Mouse (Mus musculus): ENCODE data around the gene Zfp715.

Zfp715 gene

DNA sequence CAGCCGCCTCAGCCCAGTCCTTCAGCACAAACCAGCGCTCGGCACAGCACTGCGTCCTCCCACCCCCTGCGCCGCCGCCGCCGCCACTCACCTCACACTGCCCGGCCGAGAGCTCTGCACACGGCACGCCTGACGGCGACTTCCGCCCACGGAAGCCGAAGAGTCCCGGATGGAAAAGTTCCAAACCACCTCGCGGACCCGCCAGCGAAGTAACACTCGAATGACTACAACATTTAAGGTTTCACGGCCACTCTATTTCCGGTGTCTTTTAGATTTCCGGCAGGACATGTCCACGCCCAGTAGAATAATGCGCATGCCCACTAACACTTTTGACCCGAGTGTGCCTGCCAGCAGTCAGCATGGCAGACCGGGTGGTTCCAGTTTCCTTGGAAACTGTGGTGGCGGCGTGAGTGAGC is at the start of gene Zfp715:
TSS of gene Zfp715 (minus strand) at position 282 of the 416 bp plus-strand sequence.
- DNase-seq (ENCODE audit: low read depth, low spot score): peak; percentile 99

DNA sequence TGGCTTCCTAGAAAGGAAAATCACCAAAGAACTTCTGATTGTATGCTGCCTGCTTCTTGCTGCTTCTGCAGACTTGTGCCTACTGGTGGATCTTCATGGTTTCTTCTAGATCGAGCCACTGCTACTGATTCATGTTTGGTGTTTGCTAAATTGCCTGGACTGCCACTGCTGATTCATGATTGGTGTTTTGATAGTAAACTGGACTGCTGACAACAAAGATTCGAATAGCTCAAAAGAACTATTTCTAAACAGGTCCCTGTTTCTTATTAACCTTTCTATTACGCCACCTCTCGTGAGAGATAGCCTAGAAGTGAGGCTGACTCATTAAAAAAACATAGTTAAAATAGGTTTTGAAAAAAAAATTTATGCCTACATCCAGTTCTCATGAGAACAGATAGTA is 48.9 kb upstream of the Zfp715 start:
- DNase-seq (ENCODE audit: low read depth, low spot score): no peak

DNA sequence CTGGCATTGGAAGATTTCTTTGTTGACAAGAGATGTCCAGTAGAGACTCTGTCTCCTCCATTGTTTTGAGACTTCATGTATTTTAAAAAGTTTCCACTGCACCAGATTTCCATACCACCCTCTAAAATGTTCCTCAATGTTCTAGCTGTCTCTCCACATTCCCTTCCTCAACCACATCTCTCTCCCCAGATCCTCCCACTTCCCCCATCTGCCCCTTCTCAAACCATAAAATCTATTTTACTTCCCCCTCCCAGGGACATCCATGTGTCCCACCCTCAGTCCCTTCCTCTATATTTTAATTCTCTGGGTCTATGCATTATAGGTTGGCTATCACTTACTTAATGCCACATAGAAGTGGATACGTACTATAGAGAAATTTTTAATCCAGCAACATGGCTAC is 48.3 kb upstream of the Zfp715 start:
- DNase-seq (ENCODE audit: low read depth, low spot score): no peak

DNA sequence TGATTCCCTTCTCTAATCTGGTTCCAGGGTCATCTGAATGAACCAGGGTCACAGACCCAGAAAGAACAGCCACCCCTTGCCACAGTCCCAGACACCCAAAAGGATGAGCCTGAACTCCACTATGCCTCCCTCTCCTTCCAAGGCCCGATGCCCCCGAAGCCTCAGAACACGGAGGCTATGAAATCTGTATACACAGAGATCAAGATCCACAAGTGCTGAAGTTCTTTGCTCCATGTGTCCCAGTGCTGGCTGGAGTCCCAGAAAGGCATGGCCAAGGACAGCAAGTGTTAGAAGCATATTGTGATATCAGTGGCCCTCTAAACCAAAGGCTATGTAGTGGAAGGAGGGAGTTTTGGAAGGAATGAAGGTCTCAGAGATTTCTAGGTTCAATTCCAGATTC is 45.5 kb upstream of the Zfp715 start:
- no peak for DNase-seq (ENCODE audit: low read depth, low spot score)

DNA sequence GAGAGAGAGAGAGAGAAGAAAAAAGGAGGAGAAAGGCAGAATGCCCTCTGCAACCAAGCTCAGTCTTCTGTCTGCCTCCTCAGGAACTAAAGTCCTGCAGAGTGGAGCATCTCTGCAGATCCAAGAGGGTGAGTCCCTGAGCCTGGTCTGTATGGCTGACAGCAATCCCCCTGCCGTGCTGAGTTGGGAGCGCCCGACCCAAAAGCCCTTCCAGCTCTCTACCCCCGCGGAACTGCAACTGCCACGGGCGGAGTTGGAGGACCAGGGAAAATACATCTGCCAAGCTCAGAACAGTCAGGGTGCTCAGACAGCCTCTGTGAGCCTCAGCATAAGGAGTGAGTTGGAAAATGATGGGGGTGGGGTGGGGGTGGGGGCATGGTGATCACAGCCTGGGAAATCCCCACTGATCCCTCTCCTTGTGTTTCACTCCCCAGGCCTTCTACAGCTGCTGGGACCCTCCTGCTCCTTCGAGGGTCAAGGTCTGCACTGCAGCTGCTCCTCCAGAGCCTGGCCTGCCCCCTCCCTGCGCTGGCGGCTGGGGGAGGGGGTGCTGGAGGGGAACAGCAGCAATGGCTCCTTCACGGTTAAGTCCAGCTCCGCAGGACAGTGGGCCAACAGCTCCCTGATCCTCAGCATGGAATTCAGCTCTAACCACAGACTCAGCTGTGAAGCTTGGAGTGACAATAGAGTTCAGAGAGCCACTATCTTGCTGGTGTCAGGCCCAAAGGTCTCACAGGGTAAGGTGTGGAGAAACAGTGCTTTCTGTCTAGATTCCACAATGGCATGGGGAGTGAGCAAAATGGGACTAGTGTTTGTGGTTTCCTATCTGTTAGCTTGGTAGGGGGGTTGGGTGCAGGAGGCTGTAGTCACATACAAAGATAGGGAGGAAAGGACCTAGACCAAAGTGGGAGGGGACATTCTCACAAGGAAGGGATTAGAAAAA is 42.1 kb upstream of the Zfp715 start:
- DNase-seq (ENCODE audit: low read depth, low spot score): peak; percentile 25

DNA sequence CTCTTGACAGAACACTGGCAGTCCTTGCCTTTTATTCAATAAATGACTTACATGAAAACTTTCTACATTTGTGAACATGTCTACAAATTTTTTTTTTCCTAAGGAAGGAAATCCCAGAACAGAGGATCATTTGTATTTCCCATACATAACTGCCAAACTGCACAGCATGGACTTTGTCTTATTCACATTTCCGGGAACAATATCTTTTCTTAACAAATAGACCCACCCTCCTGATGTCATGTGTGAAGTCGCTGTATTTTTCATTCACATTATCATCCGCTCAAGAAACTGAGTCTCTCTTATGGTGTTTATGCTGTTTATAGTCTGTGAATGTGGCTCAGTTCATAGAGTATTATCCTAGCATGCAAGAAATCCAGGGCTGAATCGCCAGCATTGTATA is 40.7 kb upstream of the Zfp715 start:
- DNase-seq (ENCODE audit: low read depth, low spot score): no peak

DNA sequence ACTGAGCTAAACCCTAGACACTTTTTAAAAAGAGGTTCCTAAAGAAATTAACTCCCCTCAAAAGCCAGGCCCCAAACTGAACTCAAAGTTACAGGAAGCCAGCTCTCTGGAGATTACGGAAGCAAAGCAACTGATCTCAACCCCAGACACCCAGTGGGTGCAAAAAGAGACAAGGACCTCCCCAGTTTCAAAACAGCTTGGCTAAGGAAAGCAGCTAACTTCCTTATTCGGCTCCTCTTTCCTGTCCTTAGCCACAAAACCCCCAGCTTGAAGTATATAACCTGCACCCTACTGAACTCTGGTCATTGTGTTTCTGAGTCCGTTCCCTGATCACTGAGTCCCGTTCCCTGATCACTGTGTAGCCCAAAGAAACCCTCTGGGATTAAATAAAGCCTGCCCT is 40.0 kb upstream of the Zfp715 start:
- no peak for DNase-seq (ENCODE audit: low read depth, low spot score)

DNA sequence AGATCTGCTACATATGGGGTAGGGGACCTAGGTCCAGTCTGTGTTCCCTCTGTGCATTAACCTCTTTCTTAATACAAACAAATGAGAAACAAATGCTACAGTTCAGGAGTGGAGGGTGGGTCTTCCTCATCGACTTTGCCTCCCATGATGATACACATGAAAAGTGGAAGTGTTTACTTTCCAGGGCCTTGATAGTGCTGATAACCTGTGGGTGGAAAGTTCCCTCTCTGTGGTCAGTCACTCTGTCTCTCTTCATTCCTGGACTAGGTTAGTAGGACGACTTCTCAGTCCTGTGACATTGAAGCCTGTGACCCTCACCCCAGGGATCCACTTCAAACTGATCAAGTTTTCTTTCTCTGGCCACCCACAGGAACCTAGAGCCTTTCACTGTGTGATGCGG is 38.1 kb upstream of the Zfp715 start, which contains the start of gene Siglecf:
TSS of gene Siglecf (plus strand) at position 188 of the 400 bp plus-strand sequence.
- DNase-seq (ENCODE audit: low read depth, low spot score): no peak

DNA sequence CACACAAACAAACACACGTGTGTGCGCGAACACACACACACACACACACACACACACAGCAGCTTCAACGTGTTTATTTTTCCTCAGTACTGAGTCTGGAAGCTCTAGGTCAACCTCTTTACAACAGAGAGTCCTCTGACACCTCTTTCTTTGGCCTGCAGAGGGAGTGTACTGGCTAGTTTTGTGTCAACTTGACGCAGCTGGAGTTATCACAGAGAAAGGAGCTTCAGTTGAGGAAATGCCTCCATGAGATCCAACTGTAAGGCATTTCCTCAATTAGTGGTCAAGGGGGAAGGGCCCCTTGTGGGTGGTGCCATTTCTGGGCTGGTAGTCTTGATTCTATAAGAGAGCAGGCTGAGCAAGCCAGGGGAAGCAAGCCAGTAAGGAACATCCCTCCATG is 36.5 kb upstream of the Zfp715 start:
- DNase-seq (ENCODE audit: low read depth, low spot score): peak; percentile 31

DNA sequence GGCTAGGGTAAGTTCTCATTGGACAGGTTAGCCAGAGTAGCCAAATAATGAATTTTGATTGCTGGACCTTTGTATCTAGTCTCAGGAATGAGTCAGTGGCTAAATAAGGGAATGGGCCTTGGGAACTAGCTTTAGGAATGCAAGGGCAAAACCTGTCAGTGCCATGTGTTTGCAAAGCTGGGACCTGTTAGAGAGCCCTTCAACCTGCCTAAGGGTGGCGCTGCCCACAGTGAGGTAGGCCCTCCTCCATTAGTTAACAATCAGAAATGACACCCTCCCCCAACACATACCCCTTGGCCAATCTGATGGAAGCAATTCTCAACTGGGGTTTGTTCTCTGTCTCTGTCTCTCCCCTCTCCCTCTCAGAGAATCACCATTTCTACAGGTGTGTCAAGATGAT is 33.5 kb upstream of the Zfp715 start:
- peak; percentile 49 for DNase-seq (ENCODE audit: low read depth, low spot score)

DNA sequence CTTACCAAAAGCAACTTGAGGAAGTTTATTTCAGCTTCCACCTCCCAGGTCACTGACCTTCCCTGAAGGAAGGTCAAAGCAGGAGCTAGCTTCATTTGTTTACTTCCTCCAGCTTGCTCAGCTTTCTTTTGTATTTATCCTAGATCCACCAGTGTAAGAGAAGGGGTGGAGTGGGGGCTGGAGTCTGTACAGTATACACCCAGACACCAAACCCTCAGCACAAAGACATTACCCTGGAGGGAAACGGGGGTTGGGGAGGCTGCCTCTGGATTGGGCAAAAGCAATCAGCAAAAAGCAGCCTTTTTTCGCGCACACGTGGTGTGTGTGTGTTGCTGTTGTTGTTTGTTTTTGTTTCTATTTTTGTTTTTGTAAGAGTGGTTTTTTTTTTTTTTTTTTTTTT is 33.1 kb upstream of the Zfp715 start:
- peak; percentile 87 for DNase-seq (ENCODE audit: low read depth, low spot score)

DNA sequence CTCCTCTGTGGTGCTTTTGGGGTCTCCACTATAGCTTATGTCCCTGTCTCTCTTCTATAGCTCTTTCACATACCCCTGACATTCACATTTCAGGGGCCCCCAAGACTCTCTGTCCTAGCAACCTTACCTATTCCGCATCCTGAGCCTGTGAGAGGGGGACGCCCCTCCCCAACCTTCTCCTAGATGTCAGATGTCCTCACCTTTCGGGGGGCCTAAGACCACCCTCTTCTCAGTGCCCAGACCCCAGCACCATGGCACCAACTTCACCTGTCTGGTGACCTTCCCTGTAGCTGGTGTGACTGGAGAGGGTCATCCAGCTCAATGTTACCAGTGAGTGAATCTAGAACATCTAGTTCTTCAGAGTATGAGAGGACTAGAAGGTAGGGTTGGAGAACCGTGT is 31.4 kb upstream of the Zfp715 start:
- no peak for DNase-seq (ENCODE audit: low read depth, low spot score)

DNA sequence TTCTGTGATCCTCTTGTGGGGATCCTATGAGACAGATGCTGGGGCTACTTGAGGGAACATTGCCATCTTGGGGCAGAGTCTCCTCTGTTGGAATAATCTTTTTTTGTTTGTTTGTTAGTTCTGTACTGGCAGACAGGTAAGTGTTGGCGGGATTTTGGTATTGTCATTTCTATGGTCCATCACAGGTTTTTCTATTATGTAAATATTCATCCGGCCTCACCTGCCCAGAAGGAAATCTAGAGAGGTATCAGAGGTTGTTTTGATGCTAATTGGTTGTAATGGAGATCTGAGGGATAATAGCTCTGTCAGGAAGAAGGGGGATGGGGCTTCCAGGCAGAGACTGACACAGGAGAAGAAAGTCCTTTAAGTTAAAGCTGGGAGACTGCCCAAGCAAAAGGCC is 30.9 kb upstream of the Zfp715 start:
- DNase-seq (ENCODE audit: low read depth, low spot score): peak; percentile 46

DNA sequence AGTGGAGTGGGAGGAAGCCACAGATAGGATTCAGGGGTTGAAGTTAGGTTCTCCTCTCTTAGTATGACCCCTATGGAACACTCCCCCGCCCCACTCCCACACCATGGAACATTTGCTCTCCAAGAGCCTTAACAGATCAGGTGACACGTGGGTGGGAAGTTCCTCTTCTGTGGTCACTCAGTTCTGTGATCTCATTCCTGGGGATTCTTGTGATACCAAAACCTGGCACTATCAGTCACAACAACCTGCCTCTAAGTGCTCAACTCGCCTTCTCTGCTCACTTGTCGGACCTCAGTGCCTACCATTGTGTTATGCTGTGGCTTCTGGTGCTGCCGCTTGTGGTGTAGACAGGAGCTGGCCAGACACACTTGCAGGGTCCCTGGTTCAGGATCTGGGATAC is 30.1 kb upstream of the Zfp715 start:
- DNase-seq (ENCODE audit: low read depth, low spot score): no peak

DNA sequence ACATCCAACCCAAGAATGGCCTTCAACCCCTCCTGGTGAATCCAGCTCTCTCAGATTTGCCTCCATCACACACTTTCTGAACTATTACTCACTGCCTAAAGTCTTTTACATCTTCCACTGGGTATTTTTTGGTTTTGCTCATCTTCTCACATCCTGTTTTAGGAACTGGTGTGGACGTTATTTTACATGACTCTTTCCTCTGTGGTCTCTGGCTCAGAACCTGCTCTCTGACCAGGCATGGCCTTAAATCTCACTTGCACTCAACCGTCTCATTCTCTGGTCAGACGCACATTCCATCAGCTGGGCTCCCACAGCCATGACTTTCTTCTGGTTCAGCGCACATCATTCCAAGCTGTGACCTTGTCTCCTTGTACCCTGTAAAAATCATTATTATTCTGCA is 27.7 kb upstream of the Zfp715 start:
- DNase-seq (ENCODE audit: low read depth, low spot score): no peak

DNA sequence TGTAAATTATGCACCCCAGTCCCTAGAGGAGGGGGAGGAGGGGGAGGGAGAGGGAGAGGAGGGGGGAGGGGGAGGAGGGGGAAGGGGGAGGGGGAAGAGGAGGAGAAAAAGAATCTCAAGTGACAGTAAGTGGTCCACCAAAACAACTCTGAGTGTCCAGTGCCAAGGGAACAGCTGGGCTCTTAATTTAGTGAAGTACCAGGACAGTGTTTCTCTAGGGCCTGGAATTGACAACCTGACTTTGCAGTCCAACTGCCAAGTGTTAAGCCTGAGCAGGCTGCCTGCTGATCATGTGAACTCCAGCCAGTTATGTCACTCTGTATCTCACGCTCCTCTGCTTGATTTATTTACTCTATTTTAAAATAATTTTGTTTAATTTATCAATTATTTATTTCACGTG is 20.8 kb upstream of the Zfp715 start:
- DNase-seq (ENCODE audit: low read depth, low spot score): peak; percentile 46

DNA sequence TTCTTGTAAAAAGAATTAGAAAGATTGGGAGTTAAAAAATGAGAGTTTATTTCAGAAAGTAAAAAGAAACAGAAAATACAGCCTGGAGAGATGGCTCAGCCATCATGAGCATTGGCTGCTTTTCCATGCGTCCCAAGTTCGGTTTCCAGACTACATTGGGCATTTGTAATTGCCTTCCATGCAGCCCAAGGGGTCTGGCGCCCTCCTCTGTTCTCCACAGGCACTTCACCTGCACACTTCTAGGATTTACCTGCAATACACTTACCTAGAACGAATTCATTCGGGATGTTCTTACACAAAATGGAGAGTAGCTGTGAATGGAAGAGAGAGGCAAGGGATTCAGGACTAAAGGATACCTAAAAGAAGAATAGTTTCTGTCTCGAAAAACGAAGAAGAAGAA is 20.1 kb upstream of the Zfp715 start:
- peak; percentile 89 for DNase-seq (ENCODE audit: low read depth, low spot score)

DNA sequence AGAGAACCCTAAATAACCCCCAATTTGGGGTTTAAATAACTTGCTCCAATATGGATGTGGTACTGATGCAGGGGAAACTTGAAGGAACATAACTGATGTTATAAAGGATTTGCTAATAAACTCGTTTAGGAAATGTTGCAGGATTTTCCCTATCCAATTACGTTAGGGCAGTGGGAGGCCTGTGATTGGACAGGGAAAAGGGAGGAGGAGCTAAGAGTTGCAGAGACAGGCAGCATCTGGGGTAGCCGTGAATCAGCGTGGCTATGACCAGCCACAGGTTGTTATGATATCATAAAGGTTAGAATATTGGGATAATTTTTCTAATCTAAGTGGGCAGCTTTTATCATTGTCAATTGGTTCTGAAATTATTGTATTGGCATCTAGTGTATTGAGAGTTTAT is 15.0 kb upstream of the Zfp715 start:
- peak; percentile 71 for DNase-seq (ENCODE audit: low read depth, low spot score)

DNA sequence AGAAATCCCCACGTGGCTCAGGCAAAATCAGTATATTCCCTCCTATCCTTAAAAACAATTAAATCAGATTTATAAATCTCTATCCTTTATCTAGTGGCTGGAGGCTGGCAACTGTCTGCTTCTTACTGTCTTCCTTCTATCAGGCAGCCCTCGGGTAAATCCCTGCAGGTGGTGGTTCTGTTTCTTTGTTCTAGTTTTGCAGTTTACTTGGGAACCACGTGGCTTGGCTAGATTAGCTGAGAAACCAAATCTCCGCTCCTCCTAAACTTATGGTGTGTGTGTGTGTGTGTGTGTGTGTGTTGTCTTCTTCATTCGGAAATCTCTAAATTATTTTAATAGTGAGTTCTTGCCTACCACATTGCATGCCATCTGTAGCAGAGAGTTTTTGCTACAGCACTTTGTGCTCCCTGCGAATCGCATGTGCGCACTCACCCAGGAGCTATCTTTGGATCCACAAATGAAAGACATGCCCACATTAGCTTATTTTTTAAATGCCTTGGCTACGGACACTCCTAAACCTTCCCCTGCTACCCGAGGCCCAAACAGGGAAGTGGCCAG is 13.2 kb upstream of the Zfp715 start:
- DNase-seq (ENCODE audit: low read depth, low spot score): peak; percentile 56

DNA sequence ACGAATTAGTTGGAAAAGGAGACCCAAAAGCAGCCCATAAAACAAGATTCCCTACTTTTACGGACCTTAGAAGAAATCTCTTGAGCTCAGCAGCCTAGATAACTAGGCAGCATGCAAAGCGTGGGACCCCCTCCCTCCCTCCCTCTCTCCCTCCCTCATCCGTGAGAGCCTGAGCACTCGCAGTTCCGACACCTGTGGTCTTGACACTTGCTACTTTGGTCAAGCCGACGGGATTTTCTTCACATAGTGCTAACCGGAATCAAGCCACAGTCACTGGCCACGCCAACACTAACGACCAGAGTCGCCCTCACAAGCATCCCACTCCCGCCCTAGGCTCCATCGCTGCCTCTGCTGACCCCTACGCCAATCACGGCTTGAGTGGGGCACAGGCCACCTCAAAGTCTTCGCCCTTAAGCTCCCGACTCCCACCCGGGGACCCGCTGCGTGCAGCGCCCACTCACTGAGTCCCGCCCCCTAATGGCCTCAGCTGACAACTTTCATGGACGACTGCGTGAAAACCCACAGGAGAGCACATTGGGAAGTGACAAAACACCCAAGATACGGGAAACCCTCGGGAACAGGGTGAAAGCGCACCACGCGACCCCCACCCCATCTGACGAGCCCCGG is 595 bp downstream of the Zfp715 start:
- DNase-seq (ENCODE audit: low read depth, low spot score): peak; percentile 55

DNA sequence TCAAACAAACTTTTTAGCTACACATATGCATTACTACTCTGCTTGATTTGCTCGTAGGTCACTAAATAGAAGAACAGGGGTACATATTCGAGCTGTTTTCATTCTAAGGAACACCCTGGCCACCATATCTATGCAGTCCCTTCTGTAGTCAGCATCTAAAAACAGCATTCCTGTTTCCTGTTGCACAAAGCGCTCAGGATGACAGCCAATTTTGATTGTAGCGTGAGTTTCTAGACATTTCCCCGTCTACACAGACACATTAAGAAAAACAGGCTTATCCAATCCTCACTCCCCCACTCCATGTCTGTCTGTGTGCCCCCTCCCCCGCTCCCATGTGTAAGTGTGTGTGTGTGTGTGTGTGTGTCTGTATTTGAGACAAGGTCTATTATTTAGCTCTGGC is 1.5 kb downstream of the Zfp715 start:
- DNase-seq (ENCODE audit: low read depth, low spot score): no peak

DNA sequence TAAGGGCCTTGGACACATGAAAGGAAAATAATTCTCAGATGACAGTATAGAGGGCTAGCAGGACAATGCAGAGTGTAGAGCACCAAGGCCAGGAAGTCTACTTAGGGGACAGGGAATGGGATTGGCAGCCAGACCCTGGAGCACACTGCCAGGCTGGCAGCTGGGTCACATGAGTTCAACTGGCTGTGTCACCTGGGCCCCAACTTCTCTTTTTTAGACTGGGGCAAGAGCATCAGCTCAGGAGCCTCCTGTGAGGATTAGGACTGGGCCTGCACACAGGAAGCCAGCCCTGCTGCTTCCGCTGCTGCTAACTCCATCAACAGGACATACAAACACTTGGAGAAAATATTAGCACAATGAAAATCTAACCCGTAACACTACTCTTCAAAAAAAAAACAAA is 4.0 kb downstream of the Zfp715 start:
- no peak for DNase-seq (ENCODE audit: low read depth, low spot score)

DNA sequence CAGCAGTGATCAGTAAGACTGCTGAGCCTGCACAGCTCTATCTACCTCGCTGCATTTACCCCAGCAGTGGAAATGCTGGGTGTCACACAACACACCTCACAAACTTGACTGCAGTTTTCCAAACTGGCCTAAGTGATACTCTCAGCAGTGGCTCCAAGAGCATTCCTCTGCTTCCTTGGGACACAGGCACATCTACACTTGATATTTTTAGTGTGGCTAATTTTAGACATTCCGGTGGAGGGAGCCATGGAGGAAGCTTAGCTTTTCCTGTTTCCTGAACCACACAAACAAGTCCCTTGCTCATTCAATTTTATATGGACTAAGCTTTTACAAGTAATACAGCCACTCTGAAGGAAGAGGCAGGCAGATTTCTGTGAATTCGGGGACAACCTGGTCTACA is 7.9 kb downstream of the Zfp715 start:
- no peak for DNase-seq (ENCODE audit: low read depth, low spot score)
